Mouse (Mus musculus) cerebellum, adult 2 months (tissue): ENCODE data around the gene Zc3h14.

Experiments used
- CTCF ChIP-seq: fragments of 200-500 bp; IDR thresholded peaks from 2 replicates; pipeline ENCODE4 v1.5.1; 2011; ENCODE audit warnings: low read depth, mild to moderate bottlenecking, control low read depth, low read length, moderate library complexity, borderline replicate concordance; ENCODE audit not compliant: insufficient read depth
- POLR2A ChIP-seq: fragments of 200-500 bp; IDR thresholded peaks from 2 replicates; pipeline ENCODE4 v1.6.1; 2011; ENCODE audit warnings: low read length, control low read depth, borderline replicate concordance; ENCODE audit not compliant: insufficient read depth

GRCm38 (mm10) chr12:98766241-98766640 lies 19.5 kb downstream of the Zc3h14 start:
- TF ChIP-seq POLR2A (no peak), CTCF (no peak)
